Mouse (Mus musculus) brain, embryonic 14.5 days (tissue): ENCODE results near the gene Tdrd12.

Source experiments
- CTCF ChIP-seq: fragments of 200-500 bp; IDR thresholded peaks from 2 replicates; pipeline ENCODE4 v1.5.1; 2012; ENCODE audit warnings: inconsistent platforms, mild to moderate bottlenecking, moderate library complexity, borderline replicate concordance; ENCODE audit not compliant: insufficient read depth, insufficient read length; ENCODE audit errors: extremely low read depth
- POLR2A ChIP-seq: fragments of 200-500 bp; IDR thresholded peaks from 2 replicates; pipeline ENCODE4 v1.6.1; 2012; ENCODE audit warnings: mild to moderate bottlenecking, inconsistent platforms, borderline replicate concordance; ENCODE audit not compliant: poor library complexity, insufficient read depth, insufficient read length, severe bottlenecking; ENCODE audit errors: extremely low read depth

- no peak for TF ChIP-seq CTCF
- TF ChIP-seq POLR2A, result no peak
These were observed 46.7 kb upstream of the Tdrd12 start for GRCm38 (mm10) chr7:35584068-35584785.
